Mouse (Mus musculus) ES-E14 (cell line): ENCODE measurements around the gene Lrp6.

Experiments used
- CHD2 ChIP-seq: IDR thresholded peaks from 2 replicates; pipeline ENCODE4 v1.6.1; 2014; ENCODE audit warnings: mild to moderate bottlenecking, low read depth, low read length, inconsistent platforms
- HCFC1 ChIP-seq: IDR thresholded peaks from 2 replicates; pipeline ENCODE4 v1.6.1; 2012; ENCODE audit warnings: low read length, inconsistent platforms, borderline replicate concordance; ENCODE audit not compliant: insufficient read depth
- MAFK ChIP-seq: IDR thresholded peaks from 2 replicates; pipeline ENCODE4 v1.6.1; 2014; ENCODE audit warnings: mild to moderate bottlenecking, low read depth, low read length, inconsistent platforms; ENCODE audit not compliant: insufficient read depth
- ZC3H11A ChIP-seq: IDR thresholded peaks from 2 replicates; pipeline ENCODE4 v1.6.1; 2012; ENCODE audit warnings: low read depth, mild to moderate bottlenecking, inconsistent platforms, low read length, borderline replicate concordance
- ZNF384 ChIP-seq: IDR thresholded peaks from 2 replicates; pipeline ENCODE4 v1.6.1; 2012; ENCODE audit warnings: low read depth, low read length, inconsistent platforms

DNA sequence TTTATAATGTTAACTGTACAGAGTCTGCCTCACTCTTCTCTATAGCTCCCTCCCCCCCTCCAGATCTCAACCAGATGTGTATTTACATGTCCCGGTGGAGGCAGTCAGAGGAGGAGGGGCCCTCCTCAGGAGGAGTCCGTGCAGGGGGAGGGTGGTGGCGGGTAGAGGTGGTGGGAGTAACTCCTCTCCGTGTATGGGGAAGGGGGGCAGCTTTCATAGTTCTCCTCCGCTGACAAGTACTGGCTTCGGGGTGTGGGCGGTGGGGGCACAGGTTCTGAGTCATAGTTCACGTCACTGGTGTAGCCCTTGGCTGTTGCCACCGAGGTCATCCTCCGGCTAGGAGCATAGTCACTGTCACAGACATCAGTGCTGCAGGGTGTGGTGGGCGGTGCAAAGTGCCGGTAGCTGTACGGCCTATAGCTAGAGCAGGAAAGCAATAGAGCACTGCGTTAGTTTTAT, 116.1 kb downstream of the Lrp6 start:
- TF ChIP-seq ZC3H11A = no peak
- TF ChIP-seq HCFC1 = no peak
- TF ChIP-seq CHD2 = no peak
- no peak for TF ChIP-seq ZNF384
- no peak for TF ChIP-seq MAFK
